Mouse (Mus musculus) neural tube, embryonic 11.5 days (tissue): Measurements from ENCODE around the gene Gnptg. TPM values are rescaled to one million over a fixed set of nuclear protein-coding genes. Genes with fewer than 3 reads are reported as not detected.

Experiments
- ATAC-seq: fragments of 200-750 bp; cut with Nextera tagmentation; 2 replicates; pipeline ENCODE4 v1.8.0; 2017; ENCODE audit warnings: moderate number of reproducible peaks, mild to moderate bottlenecking, moderate TSS enrichment, moderate library complexity; ENCODE audit not compliant: insufficient read depth, low FRiP score, low TSS enrichment
- DNase-seq: peaks from one replicate; pipeline ENCODE4 v3.0.0-alpha.2; 2015; ENCODE audit warnings: low spot score
- H3K27ac ChIP-seq: fragments of 300-500 bp; sonication (generic); 2 replicates; pipeline ENCODE4 v1.5.1; 2014; ENCODE audit warnings: low read depth, mild to moderate bottlenecking, low read length
- H3K27me3 ChIP-seq: fragments of 300-500 bp; sonication (generic); 2 replicates; pipeline ENCODE4 v1.6.1; 2014; ENCODE audit warnings: mild to moderate bottlenecking, low read length, mixed read lengths; ENCODE audit not compliant: control insufficient read depth, insufficient read depth
- H3K36me3 ChIP-seq: fragments of 300-500 bp; sonication (generic); 2 replicates; pipeline ENCODE4 v1.6.1; 2014; ENCODE audit warnings: mild to moderate bottlenecking, low read length, moderate library complexity, mixed read lengths; ENCODE audit not compliant: control insufficient read depth, insufficient read depth
- H3K4me1 ChIP-seq: fragments of 300-500 bp; sonication (generic); 2 replicates; pipeline ENCODE4 v1.6.1; 2014; ENCODE audit warnings: low read length, mixed read lengths; ENCODE audit not compliant: control insufficient read depth, insufficient read depth
- H3K4me2 ChIP-seq: fragments of 300-500 bp; sonication (generic); 2 replicates; pipeline ENCODE4 v1.6.1; 2014; ENCODE audit warnings: low read depth, mild to moderate bottlenecking, moderate library complexity
- H3K4me3 ChIP-seq: fragments of 300-500 bp; sonication (generic); 2 replicates; pipeline ENCODE4 v1.5.1; 2014; ENCODE audit warnings: low read depth, low read length
- H3K9ac ChIP-seq: fragments of 300-500 bp; sonication (generic); 2 replicates; pipeline ENCODE4 v1.6.1; 2014; ENCODE audit warnings: mild to moderate bottlenecking, low read length
- H3K9me3 ChIP-seq: fragments of 300-500 bp; sonication (generic); 2 replicates; pipeline ENCODE4 v1.6.1; 2016; ENCODE audit warnings: low read length; ENCODE audit not compliant: control insufficient read depth
- WGBS: fragments of 180-500 bp; shearing (Covaris S2); extraction: QIAGEN DNeasy Blood & Tissue Kit; methylation state at CpG from one replicate; pipeline ENCODE4 v1.1.7; 2014; 5-methylcytosine and 5-hydroxymethylcytosine counted together
- polyA plus RNA-seq: library from polyadenylated mRNA; unstranded; fragments of >200 nt; fragmentation: Nextera tagmentation; extraction: Ambion mirVana; gene quantifications from 2 replicates; pipeline ENCODE4 v1.2.1, GENCODE M21; 2014

Gene Gnptg
- polyA plus RNA-seq, 1 experiment from 2014 or later, result 58.7 TPM

GRCm38 (mm10) chr17:25219492-25220295, 20.2 kb downstream of the Gnptg start:
- Histone ChIP-seq H3K9ac (no peak overlapping the region), H3K9me3 (no peaks in the 10 kb centered on the region), H3K4me1 (peaks cover 5% of the 10 kb centered on the region), H3K4me2 (no peak overlapping the region), H3K27me3 (no peaks in the 10 kb centered on the region), H3K36me3 (peaks cover 2% of the 10 kb centered on the region), H3K4me3 (no peak overlapping the region), H3K27ac (no peak overlapping the region)
- ATAC-seq (no peak), DNase-seq (no peak)
- 93% methylated on average over 15 of the region's 15 CpGs for WGBS

- H3K4me3 ChIP-seq, result no peak overlapping the region
- H3K9ac ChIP-seq, result no peak overlapping the region
- peaks cover 5% of the 10 kb centered on the region for H3K4me1 ChIP-seq
- WGBS, result 91% methylated on average over 9 of the region's 9 CpGs
- ATAC-seq (no peak), DNase-seq (no peak)
- H3K27ac ChIP-seq, result no peak overlapping the region
- no peaks in the 10 kb centered on the region for H3K27me3 ChIP-seq
- H3K4me2 ChIP-seq, result no peak overlapping the region
- H3K9me3 ChIP-seq, result no peaks in the 10 kb centered on the region
- peaks cover 2% of the 10 kb centered on the region for H3K36me3 ChIP-seq
Measured at GRCm38 (mm10) chr17:25218967-25219366, 21.0 kb downstream of the Gnptg start.

GRCm38 (mm10) chr17:25215431-25215830, 24.5 kb downstream of the Gnptg start:
- DNase-seq (no peak), ATAC-seq (no peak)
- no peak overlapping the region for H3K4me3 ChIP-seq
- H3K9me3 ChIP-seq, result no peaks in the 10 kb centered on the region
- WGBS, result 92% methylated on average over 3 of the region's 3 CpGs
- H3K4me1 ChIP-seq, result no peaks in the 10 kb centered on the region
- peaks cover 7% of the 10 kb centered on the region for H3K36me3 ChIP-seq
- no peak overlapping the region for H3K9ac ChIP-seq
- no peak overlapping the region for H3K4me2 ChIP-seq
- H3K27me3 ChIP-seq, result no peaks in the 10 kb centered on the region
- H3K27ac ChIP-seq, result no peak overlapping the region

- ATAC-seq (no peak), DNase-seq (no peak)
- WGBS, result 92% methylated on average over 4 of the region's 4 CpGs
- peaks cover 17% of the 10 kb centered on the region for H3K36me3 ChIP-seq
- no peaks in the 10 kb centered on the region for H3K27me3 ChIP-seq
- no peaks in the 10 kb centered on the region for H3K9me3 ChIP-seq
- no peaks in the 10 kb centered on the region for H3K4me1 ChIP-seq
- no peak overlapping the region for H3K4me2 ChIP-seq
- H3K27ac ChIP-seq, result no peak overlapping the region
- no peak overlapping the region for H3K4me3 ChIP-seq
- H3K9ac ChIP-seq, result no peak overlapping the region
Measured at GRCm38 (mm10) chr17:25211705-25212104, 28.2 kb downstream of the Gnptg start.

GRCm38 (mm10) chr17:25210680-25211466, 29.1 kb downstream of the Gnptg start:
- Histone ChIP-seq H3K4me2 (no peak overlapping the region), H3K4me1 (no peaks in the 10 kb centered on the region), H3K27me3 (no peaks in the 10 kb centered on the region), H3K9me3 (no peaks in the 10 kb centered on the region), H3K36me3 (peaks cover 16% of the 10 kb centered on the region), H3K27ac (no peak overlapping the region), H3K9ac (no peak overlapping the region), H3K4me3 (no peak overlapping the region)
- 90% methylated on average over 15 of the region's 15 CpGs for WGBS
- no peak for ATAC-seq
- no peak for DNase-seq

DNA sequence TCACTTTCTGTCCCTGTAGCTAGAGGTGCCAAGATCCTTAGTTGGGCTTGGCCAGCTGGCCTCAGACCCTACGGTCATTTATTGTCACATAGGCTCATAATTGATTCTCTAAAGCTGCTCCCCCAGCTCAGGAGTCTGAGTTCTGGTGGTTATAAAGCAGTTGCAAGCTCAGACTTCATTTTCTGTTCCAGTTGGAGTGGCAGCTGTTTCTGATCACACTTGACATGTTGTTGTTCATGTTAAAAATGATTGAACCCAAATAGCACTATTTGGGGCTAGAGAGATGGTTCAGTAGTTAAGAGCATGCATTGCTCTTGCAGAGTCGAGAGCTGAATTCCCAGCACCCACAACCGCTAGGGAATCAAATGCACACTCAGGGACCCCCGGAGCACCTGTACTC, 29.9 kb downstream of the Gnptg start:
- ATAC-seq (no peak), DNase-seq (no peak)
- peaks cover 18% of the 10 kb centered on the region for H3K36me3 ChIP-seq
- no peaks in the 10 kb centered on the region for H3K27me3 ChIP-seq
- 95% methylated on average over 4 of the region's 4 CpGs for WGBS
- H3K4me2 ChIP-seq, result no peak overlapping the region
- H3K4me3 ChIP-seq, result no peak overlapping the region
- H3K27ac ChIP-seq, result no peak overlapping the region
- no peak overlapping the region for H3K9ac ChIP-seq
- no peaks in the 10 kb centered on the region for H3K9me3 ChIP-seq
- H3K4me1 ChIP-seq, result no peaks in the 10 kb centered on the region

- Histone ChIP-seq H3K4me2 (no peak overlapping the region), H3K9ac (no peak overlapping the region), H3K4me1 (no peaks in the 10 kb centered on the region), H3K9me3 (no peaks in the 10 kb centered on the region), H3K4me3 (no peak overlapping the region), H3K27me3 (no peaks in the 10 kb centered on the region), H3K27ac (no peak overlapping the region), H3K36me3 (peaks cover 10% of the 10 kb centered on the region)
- 93% methylated on average over 4 of the region's 4 CpGs for WGBS
- DNase-seq (no peak), ATAC-seq (no peak)
Measured at GRCm38 (mm10) chr17:25202401-25202800, 37.5 kb downstream of the Gnptg start.

GRCm38 (mm10) chr17:25189091-25189490, 50.8 kb downstream of the Gnptg start:
- 1% methylated on average over 15 of the region's 16 CpGs for WGBS
- Histone ChIP-seq H3K4me1 (peaks cover 16% of the 10 kb centered on the region), H3K4me2 (peak overlapping the region; percentile 83), H3K9me3 (no peaks in the 10 kb centered on the region), H3K36me3 (no peaks in the 10 kb centered on the region), H3K9ac (peak overlapping the region; percentile 83), H3K27ac (no peak overlapping the region), H3K4me3 (peak overlapping the region; percentile 98), H3K27me3 (no peaks in the 10 kb centered on the region)
- ATAC-seq, result no peak
- no peak for DNase-seq
